Mouse (Mus musculus) E14TG2a.4 (cell line): ENCODE results near the gene Ttll3.

Source experiments
- CTCF ChIP-seq: conservative IDR thresholded peaks from 2 replicates; pipeline ENCODE4 v1.5.1; 2014; ENCODE audit warnings: low read length
- NANOG ChIP-seq: IDR thresholded peaks from 2 replicates; pipeline ENCODE4 v1.6.1; 2014; ENCODE audit warnings: borderline replicate concordance, low read length, mixed read lengths
- POU5F1 ChIP-seq: IDR thresholded peaks from 2 replicates; pipeline ENCODE4 v1.6.1; 2014; ENCODE audit warnings: low read length, borderline replicate concordance

DNA sequence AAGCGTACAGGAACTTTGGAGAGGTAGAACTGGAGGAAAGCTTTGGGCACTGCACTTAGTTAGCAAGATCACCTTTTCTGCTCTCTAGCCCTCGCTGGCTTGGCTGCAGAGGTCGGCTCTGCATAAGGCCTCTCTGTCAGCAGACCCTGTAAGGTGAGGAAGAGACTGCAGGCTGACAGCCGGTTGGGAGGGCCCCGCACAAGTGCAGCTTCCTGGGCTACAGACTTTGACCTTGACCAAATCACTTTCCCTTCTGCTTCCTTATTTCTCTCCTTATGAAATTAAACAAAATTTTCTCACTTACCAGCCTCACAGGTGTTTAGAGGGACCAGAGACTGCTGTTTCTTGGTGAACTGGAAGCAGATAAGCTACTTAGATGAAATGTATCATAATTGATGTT is 65.9 kb downstream of the Ttll3 start:
- no peak for TF ChIP-seq CTCF
- TF ChIP-seq POU5F1, result no peak
- no peak for TF ChIP-seq NANOG
